Mouse (Mus musculus) left cerebral cortex, adult 9 months (tissue): ENCODE data around the gene Zfyve26.
"Not testable (repeated sequence)": the region's sequence is repeated elsewhere in the genome, so short reads cannot be mapped to it uniquely, and the experiment has no call there.

ENCODE experiments used
- DNase-seq, 2 experiments: peaks; one replicate each; pipeline ENCODE4 v3.0.0; 2022; ENCODE audit warnings: low spot score in 2 of 2

Zfyve26 gene

DNA sequence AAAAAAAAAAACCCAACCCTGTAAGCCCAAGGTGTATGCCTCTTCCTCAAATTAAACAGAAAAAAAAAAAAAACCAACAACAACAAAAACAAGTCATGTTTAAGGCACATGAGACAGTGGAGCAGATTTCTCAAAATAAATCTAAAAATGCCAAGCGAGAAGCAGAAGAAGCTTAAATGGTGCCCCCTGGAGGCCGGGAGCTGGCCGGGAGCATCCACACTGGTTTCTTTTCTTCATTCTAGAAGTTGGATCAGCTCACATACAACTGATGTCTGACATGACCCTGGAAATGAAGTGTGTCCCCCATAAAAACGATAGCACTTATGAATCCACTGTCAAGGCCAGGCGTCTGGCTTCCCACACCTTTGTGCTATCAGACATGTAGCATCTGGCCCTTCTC, 35.1 kb downstream of the Zfyve26 start:
- DNase-seq: peak in 1 of 2 experiments; percentile 13

DNA sequence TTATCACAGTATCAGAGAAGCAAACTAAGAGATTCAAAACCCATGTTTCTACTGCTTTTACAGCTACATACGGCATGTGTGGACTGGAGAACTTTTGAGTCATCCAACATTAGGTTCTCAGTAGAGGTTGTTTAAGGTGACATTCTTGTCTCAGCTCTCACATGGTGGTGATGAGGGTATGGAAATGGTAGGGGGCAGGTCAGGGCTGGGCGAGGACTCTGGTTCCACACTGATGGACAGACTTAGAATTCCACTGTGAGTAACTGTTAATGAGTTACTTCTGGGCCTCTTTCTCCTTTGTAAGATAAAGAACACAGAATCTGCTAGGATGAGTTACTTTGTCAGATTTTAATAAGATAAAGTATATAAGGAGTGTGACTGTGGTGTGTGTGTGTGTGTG, 36.0 kb downstream of the Zfyve26 start:
- no peak for DNase-seq

DNA sequence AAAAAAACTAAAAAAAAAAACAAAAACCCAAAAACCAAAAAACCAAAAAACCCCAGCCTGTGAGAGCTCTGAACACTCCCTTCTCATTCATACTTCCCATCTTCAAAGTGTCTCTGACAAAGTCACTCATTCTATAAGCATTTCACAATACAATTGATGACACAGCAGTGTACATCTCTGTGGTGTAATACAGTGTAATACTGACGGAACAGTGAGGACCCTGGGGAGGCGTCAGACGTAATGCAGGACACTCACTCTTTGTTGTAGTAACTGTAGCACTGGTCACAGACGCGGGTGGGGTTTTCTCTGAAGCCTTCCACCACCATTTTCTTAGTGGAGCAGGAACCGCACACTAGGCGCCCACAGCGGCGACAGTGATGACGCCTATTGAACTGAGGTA, 41.1 kb downstream of the Zfyve26 start:
- DNase-seq: no peak

DNA sequence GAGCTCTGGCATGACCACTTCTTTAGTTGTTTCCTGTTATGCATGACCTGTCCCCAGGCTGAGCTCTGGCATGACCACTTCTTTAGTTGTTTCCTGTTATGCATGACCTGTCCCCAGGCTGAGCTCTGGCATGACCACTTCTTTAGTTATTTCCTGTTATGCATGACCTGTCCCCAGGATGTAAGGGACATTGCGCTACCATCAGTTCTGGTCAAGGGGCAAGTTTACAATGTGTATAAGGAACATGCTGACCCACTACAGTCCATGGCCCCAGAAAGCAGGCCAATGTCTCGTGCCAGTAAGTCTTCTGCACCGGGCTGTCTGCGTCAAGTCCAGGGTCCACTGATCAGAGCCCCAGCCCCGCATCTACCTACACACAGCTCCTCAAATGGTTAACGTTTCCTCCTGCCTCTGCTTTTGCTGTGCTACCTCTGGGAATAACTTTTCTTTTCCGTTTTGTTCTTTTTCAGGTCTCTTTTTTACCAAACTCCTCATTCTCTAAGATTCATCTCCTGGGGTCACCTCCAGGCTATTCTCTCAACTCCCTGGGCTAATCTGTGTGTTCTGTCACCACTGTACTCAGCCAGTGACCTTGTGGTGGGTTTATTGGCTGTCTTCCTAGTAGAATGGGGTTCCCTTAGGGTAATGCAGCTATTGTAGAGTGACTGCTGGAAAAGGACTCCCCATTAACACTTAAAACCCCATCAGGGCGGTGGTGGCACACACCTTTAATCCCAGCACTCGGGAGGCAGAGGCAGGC, 42.6 kb downstream of the Zfyve26 start:
- no peak for DNase-seq

DNA sequence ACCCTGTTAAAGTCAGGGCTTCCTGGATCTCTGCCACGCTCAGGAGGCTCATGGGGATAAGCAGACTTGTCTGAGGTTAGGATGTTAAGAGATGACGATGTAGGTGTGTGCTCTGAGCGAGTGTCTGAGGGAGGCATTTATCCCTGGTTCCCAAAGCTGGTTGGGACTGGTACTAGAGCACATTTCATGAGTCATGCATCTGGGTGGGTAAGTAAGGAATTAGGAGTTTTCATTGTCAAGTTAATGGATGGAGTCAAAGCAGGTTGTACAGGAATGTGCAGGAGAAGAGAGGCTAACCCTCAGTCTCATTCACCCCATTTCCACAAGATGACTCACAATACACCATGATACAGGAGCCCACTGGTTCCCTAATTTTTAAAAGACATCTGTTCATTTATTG, 48.0 kb downstream of the Zfyve26 start:
- peak in 1 of 2 experiments; percentile 7 for DNase-seq

DNA sequence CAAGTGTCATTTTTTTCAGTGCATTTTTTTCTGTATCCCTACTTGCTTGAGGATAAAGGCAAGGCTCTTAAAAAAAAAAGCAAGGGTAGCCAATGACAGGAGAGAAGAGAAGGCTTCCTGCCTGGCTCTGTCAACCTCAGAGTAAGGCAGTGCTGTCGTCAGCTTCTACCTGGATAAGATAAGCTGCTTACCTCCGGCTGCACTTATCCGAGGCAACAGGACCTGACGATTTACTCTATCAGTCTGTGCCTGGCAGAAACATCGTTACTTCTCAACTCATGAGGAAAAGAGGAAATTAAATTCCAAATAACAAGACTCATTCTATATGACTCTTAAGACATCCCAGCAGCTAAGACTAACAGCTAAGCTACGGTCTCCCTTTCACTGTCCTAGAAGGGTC, 53.2 kb downstream of the Zfyve26 start:
- DNase-seq: no peak

DNA sequence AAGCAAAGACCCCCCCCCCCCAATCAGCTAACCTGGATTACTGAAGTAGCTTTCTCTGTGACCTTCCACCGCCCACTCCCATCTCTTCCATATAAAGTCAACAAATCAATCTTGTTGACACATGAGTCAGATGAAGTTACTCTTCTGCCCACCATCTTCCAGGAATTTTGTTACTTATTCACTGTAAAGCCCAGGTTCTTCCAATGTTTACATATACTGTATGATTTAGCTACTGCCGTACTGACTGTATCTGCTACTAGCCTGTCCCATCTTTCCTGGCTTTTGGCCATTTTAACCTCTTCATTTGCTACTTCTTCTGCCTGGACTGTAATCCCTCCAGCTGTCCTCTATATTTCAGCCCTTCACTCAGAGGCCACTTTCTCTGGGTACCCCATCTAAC, 54.1 kb downstream of the Zfyve26 start:
- no peak for DNase-seq

DNA sequence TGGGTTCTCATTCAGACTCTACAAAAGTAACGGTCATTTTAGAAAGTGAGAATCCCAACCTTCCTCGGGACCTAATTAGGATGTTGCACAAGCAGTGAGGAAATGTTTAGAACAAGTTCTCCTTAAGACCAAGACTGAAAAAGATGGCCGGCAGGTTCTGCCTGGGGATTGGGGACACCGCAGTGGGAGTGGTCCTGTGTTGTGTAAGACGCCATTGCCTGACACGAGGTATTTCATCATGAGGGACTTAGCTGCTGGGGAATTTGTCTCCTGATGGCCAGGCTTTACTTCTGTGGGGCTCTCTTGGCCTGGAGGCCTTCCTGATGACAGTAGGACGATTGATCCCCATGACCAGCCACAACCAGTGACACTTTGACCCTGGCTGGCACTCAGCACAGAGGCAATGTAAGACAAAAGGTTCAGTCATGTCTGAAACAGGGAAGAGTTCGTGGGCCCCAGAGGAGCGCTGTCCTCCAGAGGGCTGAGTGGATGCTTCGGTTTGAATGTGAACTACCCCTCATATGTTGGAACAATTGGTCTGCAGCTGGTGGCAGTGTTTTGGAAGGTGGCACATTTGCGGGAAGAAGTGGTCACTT, 60.5 kb downstream of the Zfyve26 start:
- peak in 1 of 2 experiments; percentile 20 for DNase-seq

DNA sequence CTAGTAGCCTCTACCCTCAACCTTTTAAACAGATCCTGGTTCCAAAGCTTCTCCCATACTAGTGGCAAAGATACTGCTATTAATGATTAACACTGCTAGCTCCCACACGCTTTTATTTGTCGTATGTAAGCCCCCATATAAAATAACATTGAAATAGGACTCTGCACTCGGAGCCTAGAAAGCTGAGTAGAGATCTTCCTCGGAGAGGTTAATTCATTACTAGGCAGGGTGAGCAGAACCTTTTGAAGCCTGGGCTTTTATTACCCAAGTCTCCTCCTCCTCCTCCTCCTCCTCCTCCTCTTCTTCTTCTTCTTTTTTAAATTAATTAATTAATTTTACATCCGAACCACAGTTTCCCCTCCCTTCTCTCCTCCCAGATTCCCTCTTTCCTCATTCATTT, 78.6 kb downstream of the Zfyve26 start:
- no peak for DNase-seq

DNA sequence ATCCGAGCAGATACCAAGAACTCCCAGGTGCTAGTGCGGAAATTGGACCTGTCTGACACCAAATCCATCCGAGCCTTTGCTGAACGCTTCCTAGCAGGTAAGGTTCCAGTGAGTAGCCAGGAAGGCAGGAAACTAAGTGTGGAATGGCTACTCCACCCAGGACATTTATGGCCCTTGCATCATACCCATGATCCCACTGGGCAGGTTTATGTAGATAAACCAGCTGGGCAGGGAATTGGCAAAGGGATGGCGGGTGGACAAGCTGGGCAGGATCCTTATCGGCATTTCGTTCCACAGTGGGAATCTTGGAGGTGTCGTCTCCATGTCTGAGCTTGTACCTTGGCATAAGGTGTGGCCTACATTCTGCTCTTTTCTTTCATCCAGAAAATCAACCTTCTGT, 84.7 kb downstream of the Zfyve26 start:
- DNase-seq: no peak

DNA sequence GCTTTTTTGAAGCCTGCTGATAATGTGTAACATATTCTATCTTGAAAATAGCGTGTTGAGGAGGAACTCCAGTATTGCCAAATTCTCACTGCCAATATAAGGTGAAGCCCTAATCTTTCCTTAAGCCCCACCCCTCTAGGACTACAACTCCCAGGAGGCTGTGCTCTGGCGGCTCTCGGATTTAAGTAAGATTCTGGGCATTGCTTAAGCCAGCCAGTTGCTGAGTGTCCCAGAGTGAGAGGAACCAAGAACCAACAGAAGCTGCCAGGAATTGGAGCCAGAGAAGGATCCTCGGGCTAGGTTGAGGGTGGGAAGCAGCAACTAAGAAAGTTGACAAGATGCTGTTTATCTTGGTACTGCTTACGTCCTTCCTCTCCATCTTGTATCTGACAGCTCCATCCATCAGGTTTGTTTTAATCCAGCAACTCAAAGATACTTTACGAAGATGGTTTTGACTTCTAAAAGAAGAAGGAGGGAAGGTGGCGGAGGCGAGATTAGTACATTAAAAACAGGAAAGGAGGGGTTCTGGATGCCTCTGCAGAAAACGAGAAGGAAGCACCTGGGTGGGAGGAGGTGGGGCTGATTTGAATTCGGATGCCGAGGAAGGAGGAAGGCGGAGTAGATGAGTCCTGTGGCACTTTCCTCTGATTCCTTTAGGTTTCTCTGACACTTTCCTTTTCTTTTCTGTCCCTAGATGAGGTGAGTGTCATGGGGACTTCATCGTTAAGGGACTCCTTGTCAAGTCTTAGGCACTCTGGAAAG, 87.2 kb downstream of the Zfyve26 start, which contains the start of gene Rdh12:
Gene Rdh12, plus strand, starts transcription at position 212 of the 762 bp plus-strand sequence.
- peak in 1 of 2 experiments; percentile 37 for DNase-seq

DNA sequence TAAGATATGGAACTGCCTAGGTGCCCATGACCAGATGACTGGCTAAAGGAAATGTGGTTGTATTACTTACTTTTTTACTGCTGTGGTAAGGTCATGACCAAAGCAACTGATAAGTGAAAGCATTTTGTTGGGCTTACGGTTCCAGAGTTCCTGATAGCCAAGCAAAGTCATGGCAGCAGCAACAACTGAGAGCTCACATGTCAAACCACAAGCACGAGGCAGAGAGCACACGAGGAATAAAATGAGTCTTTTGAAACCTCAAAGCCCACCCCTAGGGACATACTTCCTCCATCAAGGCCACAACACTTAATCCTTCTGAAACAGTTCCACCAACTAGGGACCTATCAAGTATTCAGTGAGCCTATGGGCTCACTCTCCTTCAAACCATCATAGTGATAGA, 94.2 kb downstream of the Zfyve26 start:
- DNase-seq: no peak

DNA sequence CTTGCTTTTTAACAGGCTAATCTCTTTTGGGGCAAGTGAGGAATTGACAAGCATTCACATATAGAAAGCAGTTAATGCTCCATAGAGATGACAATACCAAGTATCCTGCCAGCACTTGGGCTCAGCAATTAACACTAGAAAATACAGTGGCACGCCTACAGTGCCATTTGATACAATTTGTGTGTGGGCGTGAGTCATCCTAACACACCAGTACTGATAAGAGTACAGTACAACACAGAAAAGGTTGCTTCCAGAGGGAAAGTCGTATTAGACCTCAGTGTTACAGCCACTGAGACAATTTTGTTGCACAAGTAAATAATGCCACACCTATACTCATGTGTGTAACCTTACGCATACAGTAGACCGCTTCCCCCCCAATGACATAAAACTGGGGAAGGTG, 99.0 kb downstream of the Zfyve26 start:
- no peak for DNase-seq

DNA sequence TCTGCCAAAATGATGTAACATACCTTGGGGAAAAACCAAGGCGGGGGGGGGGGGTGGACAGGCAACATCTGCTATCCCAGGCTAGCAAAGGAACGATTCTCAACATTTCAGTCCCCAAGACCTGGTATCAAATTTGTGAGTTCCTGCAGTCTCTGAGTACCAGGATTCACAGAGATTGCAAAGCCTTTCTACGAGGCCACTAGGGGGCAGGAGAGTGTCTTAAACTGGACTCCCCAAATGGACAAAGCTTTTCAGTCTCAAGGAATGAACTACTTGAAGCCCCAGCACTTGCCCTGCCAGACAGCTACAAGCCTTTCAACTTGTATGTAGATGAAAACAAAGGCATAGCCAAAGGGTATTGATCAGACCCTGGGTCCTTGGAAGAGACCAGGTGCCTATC, 102.7 kb downstream of the Zfyve26 start:
- DNase-seq: peak; percentile 35 to 76

DNA sequence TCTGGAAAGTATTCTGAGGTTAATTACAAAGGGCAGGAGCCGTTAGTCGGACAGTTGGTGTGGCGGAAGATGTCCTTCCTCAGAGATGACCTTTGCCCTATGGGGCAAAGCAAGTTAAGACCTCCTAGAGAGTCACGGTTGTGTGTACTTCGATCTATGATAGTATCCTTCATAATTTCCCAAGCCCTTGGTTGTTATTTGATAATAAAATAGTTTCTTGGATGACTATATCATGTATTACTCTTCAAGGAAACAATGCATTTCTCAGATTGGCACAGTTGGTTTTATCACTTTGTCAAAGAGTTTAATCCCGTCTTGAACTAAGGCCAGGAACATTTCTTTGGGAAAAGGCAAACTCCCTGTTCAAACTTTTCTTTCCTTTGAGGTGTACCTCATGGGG, 103.9 kb downstream of the Zfyve26 start, which contains the start of gene Rdh11:
Gene Rdh11, minus strand, starts transcription at position 101 of the 400 bp plus-strand sequence.
- DNase-seq: no peak

DNA sequence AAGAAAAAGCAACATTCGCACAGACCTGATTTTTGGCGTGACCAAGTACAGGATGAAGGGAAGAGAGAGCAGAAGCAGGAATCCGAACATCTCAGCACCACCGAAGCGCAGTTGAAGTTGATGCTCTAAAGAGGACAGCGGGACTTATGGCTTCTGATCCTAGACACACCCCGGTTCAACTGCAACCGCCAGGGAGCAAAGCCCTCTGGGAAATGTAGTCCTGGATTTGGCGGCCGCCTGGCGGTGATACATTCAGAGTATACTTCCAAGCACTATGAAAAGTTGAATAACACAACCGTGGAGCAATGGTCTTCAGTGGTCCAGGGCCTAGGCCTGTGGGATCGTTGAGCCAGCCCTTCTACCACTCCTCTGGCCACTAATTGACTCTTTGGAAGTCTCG, 104.4 kb downstream of the Zfyve26 start:
- peak in 1 of 2 experiments; percentile 73 for DNase-seq

DNA sequence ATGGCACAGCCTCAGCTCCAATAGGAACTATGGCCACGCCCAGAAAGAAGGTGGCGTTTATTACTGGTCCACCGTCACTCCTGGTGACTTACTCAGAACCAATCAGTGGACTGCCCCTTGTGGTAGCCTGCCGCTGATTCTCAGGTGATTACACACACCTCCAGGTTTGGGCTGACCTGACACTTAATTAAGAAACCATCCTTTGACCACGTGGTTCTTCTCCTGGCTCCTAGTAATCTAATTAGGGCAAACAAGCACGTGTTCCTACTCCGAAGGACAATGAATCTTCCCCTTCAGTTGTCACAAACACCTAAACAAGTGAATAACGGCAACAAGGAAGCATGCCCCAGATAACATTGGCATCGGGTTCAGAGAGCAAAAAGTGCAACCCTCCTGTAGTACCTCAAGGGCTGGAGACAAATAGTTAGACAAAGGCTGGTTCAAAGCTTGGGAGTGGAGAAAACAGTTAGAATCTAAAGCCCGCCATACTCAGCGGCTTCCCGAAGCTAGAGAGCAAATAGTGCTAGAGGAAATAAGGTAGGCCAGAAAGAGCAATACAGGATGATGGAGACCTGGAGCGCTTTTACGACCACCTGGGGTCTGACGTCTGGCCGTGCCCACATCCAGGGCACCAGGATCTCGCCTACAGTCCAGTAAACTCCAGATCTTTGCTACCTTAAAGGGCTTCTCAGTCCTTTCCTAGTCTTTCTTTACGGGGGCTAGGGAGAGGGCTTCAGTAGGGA, 105.0 kb downstream of the Zfyve26 start:
- DNase-seq: peak; percentile 43 to 72

DNA sequence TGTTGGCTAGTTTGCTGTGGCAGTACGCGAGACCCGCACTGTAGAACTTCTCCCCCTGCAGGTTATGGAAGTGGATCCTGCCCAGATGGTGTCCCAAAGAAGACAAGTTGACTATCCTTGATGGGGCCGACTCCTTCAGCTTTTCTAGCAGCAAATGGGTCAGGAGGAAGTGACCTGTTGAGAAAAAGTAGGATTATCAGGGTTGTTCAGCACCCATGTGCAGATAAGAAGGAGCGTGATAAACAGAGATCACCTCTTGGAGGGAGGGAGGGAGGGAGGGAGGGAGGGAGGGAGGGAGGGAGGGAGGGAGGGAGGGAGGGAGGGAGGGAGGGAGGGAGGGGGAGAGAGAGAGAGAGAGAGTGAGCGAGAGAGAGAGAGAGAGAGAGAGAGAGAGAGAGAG, 110.9 kb downstream of the Zfyve26 start:
- DNase-seq: not testable (repeated sequence)
